Mouse (Mus musculus): Measurements from ENCODE around the gene Lcn4. TPM values are rescaled to one million over a fixed set of nuclear protein-coding genes. Genes with fewer than 3 reads are reported as not detected.
A peak's percentile ranks its signal among the peaks of the same experiment; 100 is the strongest.

The Lcn4 gene
- polyA plus RNA-seq, 1 experiment from 2014 or later: not detected

DNA sequence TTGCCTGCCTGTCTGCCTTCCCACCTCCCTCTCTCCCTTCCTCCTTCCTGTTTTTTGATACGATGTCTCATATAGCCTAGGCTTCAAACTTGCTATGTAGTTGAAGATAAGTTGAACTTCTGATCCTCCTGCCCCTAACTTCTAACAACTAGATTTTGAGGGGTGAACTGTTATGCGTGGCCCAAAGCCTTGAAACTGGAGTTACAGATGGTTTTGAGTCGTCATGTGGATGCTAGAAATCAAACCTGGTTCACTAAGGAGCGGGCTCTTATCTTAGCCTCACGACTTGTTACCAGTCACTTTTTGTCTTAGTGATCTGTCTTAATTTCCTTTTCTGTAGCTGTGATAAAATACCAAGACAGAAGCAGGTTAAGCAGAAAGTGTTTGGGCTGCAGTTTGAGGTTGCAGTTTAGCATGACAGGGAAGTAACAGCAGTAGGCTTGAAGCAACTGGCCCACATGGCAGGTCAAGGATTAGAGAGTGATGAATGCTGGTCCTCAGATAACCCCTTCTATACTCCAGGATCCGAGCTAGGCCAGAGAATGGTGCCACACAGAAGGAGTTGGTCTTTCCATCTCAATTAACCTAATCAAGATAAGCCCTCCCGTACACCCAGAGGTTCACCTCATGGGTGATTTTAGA lies 30.0 kb downstream of the Lcn4 start:
- H3K4me3 ChIP-seq: peak overlapping the region; percentile 74; the same call in 1 of the 2 replicates
- no peak for DNase-seq (ENCODE audit: low spot score)
- H3K27ac ChIP-seq (replicated peaks): peak overlapping the region; percentile 91
- H3K36me3 ChIP-seq (replicated peaks): peaks cover 31% of the 10 kb centered on the region
- 84% methylated on average over 7 of the region's 7 CpGs for WGBS
- no peaks in the 10 kb centered on the region for H3K27me3 ChIP-seq (replicated peaks; ENCODE audit: low read depth, poor library complexity, severe bottlenecking)
- H3K4me1 ChIP-seq: peaks cover 32% of the 10 kb centered on the region
- no peaks in the 10 kb centered on the region for H3K9me3 ChIP-seq

DNA sequence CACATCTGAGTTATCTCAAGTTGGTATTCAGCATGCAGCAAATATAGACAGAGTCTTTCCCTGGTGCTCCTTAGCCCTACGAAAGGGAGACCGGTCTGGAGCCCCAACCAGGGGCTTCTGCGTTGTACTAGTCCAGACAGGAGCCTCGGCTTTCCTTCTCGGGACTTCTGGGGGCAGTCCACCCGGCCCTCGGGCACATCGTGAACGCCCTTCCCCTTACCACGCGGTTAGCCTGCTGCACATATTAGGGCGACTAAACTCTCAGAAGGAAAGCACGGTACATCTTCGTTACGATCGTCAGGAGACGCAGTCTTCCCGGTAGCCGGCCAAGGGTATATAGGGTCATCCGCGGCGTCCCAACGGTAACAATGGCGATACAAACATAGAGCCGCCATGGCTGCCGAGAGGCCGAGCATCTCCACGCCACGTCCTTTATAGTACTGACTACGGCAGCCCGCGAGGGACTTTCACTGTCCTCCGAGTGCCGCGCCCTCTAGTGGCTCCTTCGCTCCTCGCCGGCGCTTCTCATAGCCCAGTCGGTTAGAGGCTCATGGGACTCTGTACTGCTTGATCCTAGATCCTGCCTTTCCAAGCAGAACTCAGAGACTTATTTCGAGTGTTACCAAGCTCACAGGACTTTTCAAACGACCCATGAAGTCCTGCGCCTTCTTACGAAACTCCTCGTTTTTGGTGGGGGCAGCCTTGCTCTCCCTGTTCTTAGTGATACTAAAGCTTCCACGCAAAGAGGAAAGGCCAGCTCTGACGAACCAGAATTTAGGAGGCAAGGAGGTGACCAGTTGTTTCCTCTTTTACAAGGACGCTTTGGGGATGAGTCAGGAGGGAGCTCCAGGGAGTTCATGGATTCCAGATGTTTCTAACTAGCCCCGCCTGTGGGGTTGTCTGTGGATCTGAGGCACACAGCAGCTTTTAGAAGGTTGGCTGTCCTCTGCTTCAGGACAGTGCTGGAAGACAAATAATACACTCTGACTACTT lies 30.9 kb downstream of the Lcn4 start:
- Histone ChIP-seq H3K4me3 (peak overlapping the region; percentile 74), H3K27me3 (replicated peaks; ENCODE audit: low read depth, poor library complexity, severe bottlenecking) (no peaks in the 10 kb centered on the region), H3K27ac (replicated peaks) (peak overlapping the region; percentile 91), H3K9me3 (no peaks in the 10 kb centered on the region), H3K36me3 (replicated peaks) (peaks cover 41% of the 10 kb centered on the region), H3K4me1 (peaks cover 32% of the 10 kb centered on the region)
- 3% methylated on average over 49 of the region's 49 CpGs for WGBS
- peak; percentile 97 for DNase-seq (ENCODE audit: low spot score)

DNA sequence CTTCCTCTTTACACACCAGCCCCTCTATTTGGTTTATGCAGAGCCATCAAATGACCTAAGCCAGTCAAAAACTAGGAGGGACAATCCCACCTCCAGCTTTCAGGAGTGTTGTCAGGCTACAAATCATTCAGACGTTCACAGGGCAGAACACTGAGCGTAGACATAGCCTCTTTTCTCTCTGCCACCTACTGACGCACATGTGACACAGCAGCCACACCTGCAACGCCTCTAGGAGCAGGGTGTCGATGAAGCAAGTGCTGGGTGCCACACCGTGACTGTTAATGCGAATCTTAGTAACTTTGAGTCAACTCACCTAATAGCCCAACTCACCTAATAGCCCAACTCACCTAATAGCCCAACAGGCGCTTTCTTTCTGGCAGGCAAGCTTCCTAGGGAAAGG lies 32.0 kb downstream of the Lcn4 start:
- Histone ChIP-seq H3K4me1 (peaks cover 40% of the 10 kb centered on the region), H3K4me3 (peak overlapping the region; percentile 74), H3K36me3 (replicated peaks) (peaks cover 52% of the 10 kb centered on the region), H3K27me3 (replicated peaks; ENCODE audit: low read depth, poor library complexity, severe bottlenecking) (no peaks in the 10 kb centered on the region), H3K27ac (replicated peaks) (peak overlapping the region; percentile 91), H3K9me3 (no peaks in the 10 kb centered on the region)
- DNase-seq (ENCODE audit: low spot score): peak; percentile 51
- 14% methylated on average over 8 of the region's 8 CpGs for WGBS

DNA sequence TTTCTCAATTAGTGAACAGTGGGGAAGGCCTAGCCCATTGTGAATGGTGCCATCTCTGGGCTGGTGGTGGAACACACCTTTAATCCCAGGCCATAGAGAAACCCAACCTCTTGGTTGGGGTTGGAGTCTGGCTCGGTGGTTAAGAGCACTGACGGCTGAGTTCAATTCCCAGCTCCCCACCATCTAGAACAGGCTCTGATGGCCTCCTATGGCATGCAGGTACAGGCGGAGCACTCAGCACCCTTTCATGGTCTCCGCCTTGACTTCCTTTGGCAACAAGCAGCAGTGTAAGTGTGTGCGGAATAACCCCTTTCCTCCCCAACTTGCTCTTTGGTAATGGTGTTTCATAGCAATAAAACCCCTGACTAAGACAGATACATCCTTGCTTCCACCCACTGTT lies 32.5 kb downstream of the Lcn4 start:
- Histone ChIP-seq H3K4me1 (peaks cover 43% of the 10 kb centered on the region), H3K9me3 (no peaks in the 10 kb centered on the region), H3K27ac (replicated peaks) (peak overlapping the region; percentile 91; the same call in 1 of the 2 replicates), H3K36me3 (replicated peaks) (peaks cover 57% of the 10 kb centered on the region), H3K4me3 (peak overlapping the region; percentile 74), H3K27me3 (replicated peaks; ENCODE audit: low read depth, poor library complexity, severe bottlenecking) (no peaks in the 10 kb centered on the region)
- DNase-seq (ENCODE audit: low spot score): no peak
- 73% methylated on average over 5 of the region's 5 CpGs for WGBS

DNA sequence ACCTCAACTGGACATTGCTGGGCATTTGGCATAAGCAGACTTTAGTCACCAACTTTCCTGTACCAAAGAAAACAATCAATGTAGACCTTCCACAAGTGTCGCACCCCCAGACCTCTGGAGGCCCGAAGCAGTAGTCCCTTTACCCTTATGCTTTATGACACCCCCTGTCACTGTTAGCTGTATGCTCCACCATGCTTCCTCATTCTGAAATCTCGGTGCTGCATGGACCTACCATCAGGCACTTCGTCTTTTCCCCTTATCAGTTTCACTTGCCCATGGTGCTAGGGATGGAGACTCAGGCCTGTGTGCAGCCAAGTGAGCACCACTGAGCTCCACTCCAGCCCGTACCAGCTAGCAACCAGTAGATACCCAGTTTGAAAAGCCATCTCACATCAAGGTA lies 33.0 kb downstream of the Lcn4 start:
- Histone ChIP-seq H3K4me3 (peak overlapping the region; percentile 74), H3K36me3 (replicated peaks) (peaks cover 62% of the 10 kb centered on the region), H3K4me1 (peaks cover 43% of the 10 kb centered on the region), H3K27me3 (replicated peaks; ENCODE audit: low read depth, poor library complexity, severe bottlenecking) (no peaks in the 10 kb centered on the region), H3K9me3 (no peaks in the 10 kb centered on the region), H3K27ac (replicated peaks) (no peak overlapping the region)
- no peak for DNase-seq (ENCODE audit: low spot score)
- 84% methylated on average over 5 of the region's 5 CpGs for WGBS

DNA sequence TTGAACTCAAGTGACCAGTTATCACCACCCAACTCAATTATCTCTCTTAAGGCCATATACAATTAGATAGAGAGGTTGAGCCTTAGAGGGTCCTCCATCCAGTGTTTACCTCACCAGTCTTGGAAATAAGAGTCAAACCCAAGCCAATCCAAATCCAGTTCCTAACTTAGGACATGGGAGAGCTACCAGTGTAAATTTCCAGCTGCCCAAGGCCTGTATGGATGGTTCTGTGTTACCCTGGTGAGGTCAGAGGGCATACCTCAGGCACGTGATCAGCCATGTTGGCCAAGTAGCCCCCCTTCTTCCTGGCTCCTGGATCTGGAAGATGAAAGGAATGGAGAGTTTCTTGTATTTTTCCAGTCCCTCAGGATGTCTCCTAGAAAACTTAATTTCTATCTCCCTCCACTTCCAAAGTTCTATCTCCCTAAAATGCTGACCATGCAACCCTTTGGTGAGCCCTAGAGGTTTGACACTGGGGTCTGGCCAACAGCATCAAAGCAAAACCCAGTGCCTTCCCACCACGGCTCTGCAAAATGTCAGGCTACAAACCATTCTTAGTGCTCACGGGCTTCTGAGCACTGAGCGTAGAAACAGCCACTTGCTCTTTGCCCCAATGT lies 33.7 kb downstream of the Lcn4 start:
- DNase-seq (ENCODE audit: low spot score): no peak
- no peaks in the 10 kb centered on the region for H3K27me3 ChIP-seq (replicated peaks; ENCODE audit: low read depth, poor library complexity, severe bottlenecking)
- no peak overlapping the region for H3K27ac ChIP-seq (replicated peaks)
- H3K9me3 ChIP-seq: no peaks in the 10 kb centered on the region
- H3K4me1 ChIP-seq: peaks cover 49% of the 10 kb centered on the region
- WGBS: 81% methylated on average over 4 of the region's 4 CpGs
- H3K4me3 ChIP-seq: peak overlapping the region; percentile 74; the same call in 1 of the 2 replicates
- peaks cover 68% of the 10 kb centered on the region for H3K36me3 ChIP-seq (replicated peaks)

DNA sequence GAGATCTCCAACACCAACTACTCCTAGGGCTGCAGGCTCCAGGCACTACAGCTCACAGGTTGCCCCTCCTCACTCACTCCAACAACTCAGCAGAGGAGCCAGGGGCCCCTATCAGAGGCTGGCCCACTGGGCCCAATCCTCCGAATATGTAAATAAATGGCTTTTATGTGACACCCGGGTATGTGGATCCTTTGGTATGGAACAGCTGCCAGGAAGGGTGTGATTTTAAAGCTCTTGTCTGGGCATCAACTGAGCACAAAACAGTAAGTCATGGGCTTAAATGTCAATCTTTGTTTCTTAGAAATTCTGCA lies 34.8 kb downstream of the Lcn4 start:
- Histone ChIP-seq H3K27me3 (replicated peaks; ENCODE audit: low read depth, poor library complexity, severe bottlenecking) (no peaks in the 10 kb centered on the region), H3K36me3 (replicated peaks) (peaks cover 77% of the 10 kb centered on the region), H3K27ac (replicated peaks) (no peak overlapping the region), H3K4me1 (peaks cover 53% of the 10 kb centered on the region), H3K9me3 (no peaks in the 10 kb centered on the region), H3K4me3 (no peak overlapping the region)
- 75% methylated on average over 2 of the region's 2 CpGs for whole genome bisulfite sequencing
- DNase-seq (ENCODE audit: low spot score): no peak

DNA sequence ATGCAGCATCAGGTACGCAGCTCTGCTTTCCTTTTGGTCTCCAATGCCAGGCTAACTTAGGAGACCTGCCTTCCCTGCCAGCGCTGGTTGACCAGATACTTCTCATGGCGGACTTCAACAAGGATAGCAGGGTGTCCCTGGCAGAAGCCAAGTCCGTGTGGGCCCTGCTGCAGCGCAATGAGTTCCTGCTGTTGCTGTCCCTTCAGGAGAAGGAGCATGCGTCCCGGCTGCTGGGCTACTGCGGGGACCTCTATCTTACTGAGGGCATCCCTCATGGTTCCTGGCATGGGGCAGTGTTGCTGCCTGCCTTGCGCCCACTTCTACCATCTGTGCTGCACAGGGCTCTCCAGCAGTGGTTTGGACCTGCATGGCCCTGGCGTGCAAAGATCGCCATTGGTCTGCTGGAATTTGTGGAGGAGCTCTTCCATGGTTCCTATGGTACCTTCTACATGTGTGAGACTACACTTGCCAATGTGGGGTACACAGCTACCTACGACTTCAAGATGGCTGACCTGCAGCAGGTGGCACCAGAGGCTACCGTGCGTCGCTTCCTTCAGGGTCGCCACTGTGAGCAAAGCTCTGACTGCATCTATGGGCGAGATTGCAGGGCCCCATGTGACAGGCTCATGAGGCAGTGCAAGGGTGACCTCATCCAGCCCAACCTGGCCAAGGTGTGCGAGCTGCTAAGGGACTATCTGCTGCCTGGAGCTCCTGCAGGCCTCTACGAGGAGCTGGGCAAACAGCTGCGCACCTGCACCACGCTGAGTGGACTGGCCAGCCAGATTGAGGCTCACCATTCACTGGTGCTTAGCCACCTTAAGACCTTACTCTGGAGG lies 35.4 kb downstream of the Lcn4 start:
- peaks cover 53% of the 10 kb centered on the region for H3K4me1 ChIP-seq
- H3K9me3 ChIP-seq: no peaks in the 10 kb centered on the region
- peaks cover 82% of the 10 kb centered on the region for H3K36me3 ChIP-seq (replicated peaks)
- H3K4me3 ChIP-seq: no peak overlapping the region
- DNase-seq (ENCODE audit: low spot score): peak; percentile 32
- no peak overlapping the region for H3K27ac ChIP-seq (replicated peaks)
- H3K27me3 ChIP-seq (replicated peaks; ENCODE audit: low read depth, poor library complexity, severe bottlenecking): no peaks in the 10 kb centered on the region
- 72% methylated on average over 21 of the region's 21 CpGs for WGBS

DNA sequence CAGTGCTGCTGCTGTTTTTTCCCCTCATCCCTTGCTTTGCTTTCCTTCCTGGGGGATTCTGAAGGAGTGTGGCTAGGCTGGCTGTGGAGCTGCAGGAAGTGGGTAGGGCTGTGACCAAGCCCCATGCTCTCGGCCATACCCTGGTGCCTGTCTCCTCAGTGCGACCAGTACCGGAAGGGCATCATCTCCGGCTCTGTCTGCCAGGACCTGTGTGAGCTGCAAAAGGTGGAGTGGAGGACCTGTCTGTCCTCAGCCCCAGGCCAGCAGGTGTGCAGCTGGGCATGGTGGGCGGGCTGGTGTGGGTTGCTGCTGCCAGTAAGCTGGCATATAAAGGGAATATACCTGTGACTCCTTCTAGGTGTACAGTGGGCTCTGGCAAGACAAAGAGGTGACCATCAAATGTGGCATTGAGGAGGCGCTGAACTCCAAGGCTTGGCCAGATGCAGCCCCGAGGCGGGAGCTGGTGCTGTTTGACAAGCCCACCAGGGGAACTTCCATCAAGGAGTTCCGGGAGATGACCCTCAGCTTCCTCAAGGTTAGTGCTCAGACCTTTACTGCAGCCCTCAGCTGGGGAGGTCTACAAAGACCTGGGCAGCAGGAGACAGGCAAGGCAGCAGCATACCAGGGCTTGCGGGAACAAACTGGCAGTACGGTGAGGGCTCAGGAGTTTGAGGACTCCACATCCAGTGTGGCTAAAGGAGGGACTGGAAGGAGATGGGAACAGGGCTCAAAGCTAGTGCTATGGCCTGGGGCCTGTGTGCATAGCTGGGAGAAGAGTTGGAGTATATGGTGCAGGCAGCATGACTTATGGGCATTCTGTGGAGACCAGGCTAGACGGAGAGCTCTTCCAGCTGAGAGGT lies 36.2 kb downstream of the Lcn4 start:
- peak; percentile 32 for DNase-seq (ENCODE audit: low spot score)
- no peaks in the 10 kb centered on the region for H3K27me3 ChIP-seq (replicated peaks; ENCODE audit: low read depth, poor library complexity, severe bottlenecking)
- H3K36me3 ChIP-seq (replicated peaks): peaks cover 83% of the 10 kb centered on the region
- WGBS: 66% methylated on average over 12 of the region's 12 CpGs
- H3K27ac ChIP-seq (replicated peaks): no peak overlapping the region; the same call in 1 of the 2 replicates
- H3K9me3 ChIP-seq: no peaks in the 10 kb centered on the region
- peaks cover 56% of the 10 kb centered on the region for H3K4me1 ChIP-seq
- peak overlapping the region; percentile 6; the same call in 1 of the 2 replicates for H3K4me3 ChIP-seq

DNA sequence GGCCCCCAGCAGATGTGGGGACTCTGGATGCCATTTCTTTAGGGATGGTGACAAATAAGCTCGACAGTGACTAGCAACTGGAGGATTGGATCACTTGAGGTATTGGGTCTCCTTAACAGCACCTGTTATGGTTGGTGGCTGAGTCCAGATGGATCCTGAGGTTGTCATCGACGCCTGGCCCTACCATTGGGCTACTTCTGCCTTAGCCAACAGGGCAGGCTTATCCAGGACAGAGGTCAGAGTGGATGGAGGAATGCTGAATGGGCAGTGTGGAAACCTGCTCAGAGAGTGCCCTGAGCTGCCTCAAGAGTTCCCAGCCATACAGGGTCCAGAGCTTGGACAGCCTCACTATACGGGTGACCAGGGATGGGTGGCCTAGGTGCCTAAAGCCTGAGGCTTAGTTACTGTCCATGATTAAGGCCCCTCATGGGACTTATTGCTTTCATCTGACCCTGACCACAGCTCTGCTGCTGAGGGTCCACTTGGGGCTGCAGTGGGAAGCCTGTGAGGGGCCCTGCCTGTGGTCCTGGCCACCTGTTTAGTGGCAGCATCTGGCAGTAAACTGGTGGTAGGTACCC lies 37.0 kb downstream of the Lcn4 start:
- H3K36me3 ChIP-seq (replicated peaks): peaks cover 81% of the 10 kb centered on the region
- peaks cover 62% of the 10 kb centered on the region for H3K4me1 ChIP-seq

More for the DNA sequence above, 37.0 kb downstream of the Lcn4 start:
- WGBS: 74% methylated on average over 4 of the region's 4 CpGs
- H3K4me3 ChIP-seq: no peak overlapping the region
- H3K9me3 ChIP-seq: no peaks in the 10 kb centered on the region
- no peaks in the 10 kb centered on the region for H3K27me3 ChIP-seq (replicated peaks; ENCODE audit: low read depth, poor library complexity, severe bottlenecking)
- no peak overlapping the region for H3K27ac ChIP-seq (replicated peaks)
- DNase-seq (ENCODE audit: low spot score): no peak
